Mouse (Mus musculus): ENCODE data around the gene Ptp4a2. TPM values are rescaled to one million over a fixed set of nuclear protein-coding genes. Genes with fewer than 3 reads are reported as not detected.
A peak's percentile ranks its signal among the peaks of the same experiment; 100 is the strongest.
"Not testable (repeated sequence)": the region's sequence is repeated elsewhere in the genome, so short reads cannot be mapped to it uniquely, and the experiment has no call there.

The Ptp4a2 gene
- polyA plus RNA-seq, 1 experiment from 2014 or later = 174 TPM

- H3K9me3 ChIP-seq (replicated peaks) = no peaks in the 10 kb centered on the region
- H3K9ac ChIP-seq = no peak overlapping the region
- no peak for ATAC-seq (ENCODE audit: insufficient read depth)
- H3K36me3 ChIP-seq (replicated peaks) = no peaks in the 10 kb centered on the region
- H3K27me3 ChIP-seq = no peaks in the 10 kb centered on the region
- 0 out of 2 replicates have a peak overlapping the region, but pooled peaks have one; percentile 49 for H3K4me2 ChIP-seq
- no peak overlapping the region for H3K4me3 ChIP-seq (replicated peaks)
- H3K4me1 ChIP-seq (replicated peaks) = peaks cover 35% of the 10 kb centered on the region
- WGBS (ENCODE audit: insufficient replicate concordance) = 52% methylated on average over 12 of the region's 12 CpGs
- 0 out of 2 replicates have a peak overlapping the region, but pooled peaks have one; percentile 38 for H3K27ac ChIP-seq (replicated peaks)
Measured at GRCm38 (mm10) chr4:129884041-129884930, 73.3 kb downstream of the Ptp4a2 start.

GRCm38 (mm10) chr4:129889661-129890060 is 78.6 kb downstream of the Ptp4a2 start:
- 74% methylated on average over 10 of the region's 10 CpGs for WGBS (ENCODE audit: insufficient replicate concordance)
- Histone ChIP-seq H3K27me3 (no peaks in the 10 kb centered on the region), H3K4me3 (replicated peaks) (no peak overlapping the region), H3K9me3 (replicated peaks) (no peaks in the 10 kb centered on the region), H3K4me2 (no peak overlapping the region), H3K9ac (no peak overlapping the region), H3K4me1 (replicated peaks) (peaks cover 1% of the 10 kb centered on the region; the same call in 1 of the 2 replicates), H3K27ac (replicated peaks) (no peak overlapping the region), H3K36me3 (replicated peaks) (no peaks in the 10 kb centered on the region)
- ATAC-seq (ENCODE audit: insufficient read depth) = no peak

GRCm38 (mm10) chr4:129890094-129890493 is 79.1 kb downstream of the Ptp4a2 start:
- H3K36me3 ChIP-seq (replicated peaks) = no peaks in the 10 kb centered on the region
- H3K27ac ChIP-seq (replicated peaks) = no peak overlapping the region
- H3K4me3 ChIP-seq (replicated peaks) = no peak overlapping the region
- no peak for ATAC-seq (ENCODE audit: insufficient read depth)
- 60% methylated on average over 7 of the region's 7 CpGs for WGBS (ENCODE audit: insufficient replicate concordance)
- H3K4me2 ChIP-seq = no peak overlapping the region
- H3K9me3 ChIP-seq (replicated peaks) = no peaks in the 10 kb centered on the region
- no peaks in the 10 kb centered on the region for H3K27me3 ChIP-seq
- no peaks in the 10 kb centered on the region for H3K4me1 ChIP-seq (replicated peaks)
- no peak overlapping the region for H3K9ac ChIP-seq

- H3K4me2 ChIP-seq = no peak overlapping the region
- ATAC-seq (ENCODE audit: insufficient read depth) = no peak
- H3K27me3 ChIP-seq = no peaks in the 10 kb centered on the region; the same call in 1 of the 2 replicates
- no peaks in the 10 kb centered on the region for H3K36me3 ChIP-seq (replicated peaks)
- WGBS (ENCODE audit: insufficient replicate concordance) = 60% methylated on average over 3 of the region's 3 CpGs
- H3K9me3 ChIP-seq (replicated peaks) = no peaks in the 10 kb centered on the region
- H3K27ac ChIP-seq (replicated peaks) = no peak overlapping the region
- no peak overlapping the region for H3K9ac ChIP-seq
- H3K4me3 ChIP-seq (replicated peaks) = no peak overlapping the region
- no peaks in the 10 kb centered on the region for H3K4me1 ChIP-seq (replicated peaks)
Measured at GRCm38 (mm10) chr4:129894861-129895260, 83.8 kb downstream of the Ptp4a2 start.

GRCm38 (mm10) chr4:129898815-129899214 is 87.8 kb downstream of the Ptp4a2 start:
- not testable (repeated sequence) for H3K9ac ChIP-seq; H3K27me3 ChIP-seq; H3K4me1 ChIP-seq (replicated peaks); H3K9me3 ChIP-seq (replicated peaks); H3K27ac ChIP-seq (replicated peaks); ATAC-seq (ENCODE audit: insufficient read depth); H3K36me3 ChIP-seq (replicated peaks); H3K4me2 ChIP-seq; H3K4me3 ChIP-seq (replicated peaks)
- WGBS (ENCODE audit: insufficient replicate concordance) = 85% methylated on average over 18 of the region's 18 CpGs

Small RNA genes lying within 50 kb of the gene (microRNA-seq; reads per million reads assigned to microRNA genes)
- gene Gm28017 = not detected

Other genes with a start within 250 kb of the Ptp4a2 start
- 2.4 and 3.3 TPM in 2 replicates for gene Lck, start 237.6 kb upstream of the Ptp4a2 start, polyA plus RNA-seq (2015; fragmentation: Nextera tagmentation; extraction: Ambion mirVana)
- 6.7 and 7.2 TPM in 2 replicates for gene Fam167b, start 232.7 kb upstream of the Ptp4a2 start, polyA plus RNA-seq (2015; fragmentation: Nextera tagmentation; extraction: Ambion mirVana)
- 156 and 159 TPM in 2 replicates for gene Eif3i, start 210.6 kb upstream of the Ptp4a2 start, polyA plus RNA-seq (2015; fragmentation: Nextera tagmentation; extraction: Ambion mirVana)
- gene Tmem234, start 210.6 kb upstream of the Ptp4a2 start, polyA plus RNA-seq (2015; fragmentation: Nextera tagmentation; extraction: Ambion mirVana) = 113 and 115 TPM in 2 replicates
- gene Dcdc2b, start 197.0 kb upstream of the Ptp4a2 start, polyA plus RNA-seq (2015; fragmentation: Nextera tagmentation; extraction: Ambion mirVana) = 0.70 and 0.86 TPM in 2 replicates
- gene Iqcc, start 192.1 kb upstream of the Ptp4a2 start, polyA plus RNA-seq (2015; fragmentation: Nextera tagmentation; extraction: Ambion mirVana) = 7.3 and 9.5 TPM in 2 replicates
- gene Ccdc28b, start 187.3 kb upstream of the Ptp4a2 start, polyA plus RNA-seq (2015; fragmentation: Nextera tagmentation; extraction: Ambion mirVana) = 10.3 and 12.2 TPM in 2 replicates
- 23.0 and 26.7 TPM in 2 replicates for gene Txlna, start 170.2 kb upstream of the Ptp4a2 start, polyA plus RNA-seq (2015; fragmentation: Nextera tagmentation; extraction: Ambion mirVana)
- gene Kpna6, start 138.5 kb upstream of the Ptp4a2 start, polyA plus RNA-seq (2015; fragmentation: Nextera tagmentation; extraction: Ambion mirVana) = 6.0 and 6.8 TPM in 2 replicates
- gene Tmem39b, start 114.4 kb upstream of the Ptp4a2 start, polyA plus RNA-seq (2015; fragmentation: Nextera tagmentation; extraction: Ambion mirVana) = 2.5 and 3.5 TPM in 2 replicates
- 25.7 and 26.1 TPM in 2 replicates for gene Khdrbs1, start 68.9 kb upstream of the Ptp4a2 start, polyA plus RNA-seq (2015; fragmentation: Nextera tagmentation; extraction: Ambion mirVana)
- not detected in 2 replicates for gene Spocd1, start 118.0 kb downstream of the Ptp4a2 start, polyA plus RNA-seq (2015; fragmentation: Nextera tagmentation; extraction: Ambion mirVana)
- 0.06 and 0.22 TPM in 2 replicates for gene Adgrb2, start 173.7 kb downstream of the Ptp4a2 start, polyA plus RNA-seq (2015; fragmentation: Nextera tagmentation; extraction: Ambion mirVana)
- gene Col16a1, start 236.6 kb downstream of the Ptp4a2 start, polyA plus RNA-seq (2015; fragmentation: Nextera tagmentation; extraction: Ambion mirVana) = 3.4 and 3.6 TPM in 2 replicates

All from liver, embryonic 15.5 days (tissue).